Mouse (Mus musculus): ENCODE measurements around the gene Ambra1.

DNA sequence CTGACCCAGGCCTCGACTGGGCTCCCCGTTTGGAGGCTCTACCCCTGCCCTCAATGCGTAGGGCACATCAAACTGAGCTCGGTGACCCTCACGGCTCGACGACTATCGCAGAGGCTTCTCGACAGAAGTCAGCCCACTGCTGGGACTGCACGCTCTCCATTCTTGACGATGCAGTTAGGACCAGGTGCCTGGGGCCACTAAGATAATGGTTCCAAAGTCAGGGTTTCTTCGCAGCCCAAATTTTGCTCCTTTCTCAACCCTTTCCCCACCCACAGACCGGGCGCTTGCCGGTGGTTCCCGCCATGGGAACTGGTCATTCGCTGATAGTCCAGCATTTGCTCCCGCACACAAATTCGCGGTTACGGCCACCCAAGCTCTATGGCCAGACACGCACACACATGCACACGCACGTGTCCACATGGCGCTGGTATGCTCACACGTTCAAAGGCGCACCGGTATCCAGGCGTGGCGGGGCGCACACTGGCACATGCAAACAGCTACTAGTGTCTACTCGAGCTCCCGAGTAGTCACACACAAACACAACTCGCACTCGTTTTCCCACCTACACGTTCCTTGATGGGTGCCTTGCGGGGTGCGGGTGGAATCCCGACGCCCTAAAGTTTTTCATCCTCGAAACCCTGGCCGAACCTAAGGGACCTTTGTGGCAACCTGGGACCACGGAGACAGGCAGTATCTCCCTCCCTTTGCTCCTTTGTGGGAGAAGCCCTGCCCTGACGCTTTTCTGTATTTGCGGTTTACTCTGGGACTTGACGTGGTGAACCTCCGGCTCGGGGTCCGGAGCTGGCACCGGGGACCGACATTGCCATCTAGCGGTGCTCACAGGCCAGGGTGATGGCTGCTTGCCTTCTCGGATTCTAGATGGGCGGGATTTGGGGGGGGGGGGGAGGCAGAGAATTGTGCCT is 193.7 kb downstream of the Ambra1 start:
- TF ChIP-seq POLR2A (IDR thresholded peaks at IDR 0.05; ENCODE audit: control insufficient read depth, low read depth, low read length) (no peak), CTCF (IDR thresholded peaks at IDR 0.05; ENCODE audit: control insufficient read depth, insufficient read depth, insufficient replicate concordance, low read depth, low read length) (peak; percentile 54; the same call in 1 of the 2 replicates)
